Mouse (Mus musculus) neural tube, embryonic 13.5 days (tissue): ENCODE data around the gene 1700012P22Rik. TPM values are rescaled to one million over a fixed set of nuclear protein-coding genes. Genes with fewer than 3 reads are reported as not detected.
A peak's percentile ranks its signal among the peaks of the same experiment; 100 is the strongest.

Source experiments
- ATAC-seq: fragments of 200-750 bp; cut with Nextera tagmentation; 2 replicates; pipeline ENCODE4 v1.8.0; 2017; ENCODE audit warnings: low read depth, mild to moderate bottlenecking, moderate TSS enrichment, moderate library complexity
- H3K27ac ChIP-seq: fragments of 300-500 bp; sonication (generic); replicated peaks from 2 replicates; pipeline ENCODE4 v1.5.1; 2015; ENCODE audit warnings: moderate library complexity, mild to moderate bottlenecking, inconsistent platforms
- H3K27me3 ChIP-seq: fragments of 300-500 bp; sonication (generic); 2 replicates; pipeline ENCODE4 v1.6.1; 2015; ENCODE audit warnings: mild to moderate bottlenecking, inconsistent platforms
- H3K36me3 ChIP-seq: fragments of 300-500 bp; sonication (generic); 2 replicates; pipeline ENCODE4 v1.6.1; 2015; ENCODE audit warnings: mild to moderate bottlenecking, inconsistent platforms
- H3K4me1 ChIP-seq: fragments of 300-500 bp; sonication (generic); replicated peaks from 2 replicates; pipeline ENCODE4 v1.6.1; 2015; ENCODE audit warnings: inconsistent platforms
- H3K4me2 ChIP-seq: fragments of 300-500 bp; sonication (generic); 2 replicates; pipeline ENCODE4 v1.6.1; 2015; ENCODE audit warnings: inconsistent platforms, mild to moderate bottlenecking, moderate library complexity
- H3K4me3 ChIP-seq: fragments of 300-500 bp; sonication (generic); 2 replicates; pipeline ENCODE4 v1.5.1; 2015; ENCODE audit warnings: mild to moderate bottlenecking, inconsistent platforms
- H3K9ac ChIP-seq: fragments of 300-500 bp; sonication (generic); 2 replicates; pipeline ENCODE4 v1.6.1; 2015; ENCODE audit warnings: moderate library complexity, mild to moderate bottlenecking, inconsistent platforms
- H3K9me3 ChIP-seq: fragments of 300-500 bp; sonication (generic); 2 replicates; pipeline ENCODE4 v1.6.1; 2016; ENCODE audit warnings: inconsistent platforms
- WGBS: fragments of 180-500 bp; shearing (Covaris S2); methylation state at CpG from one replicate; pipeline ENCODE4 v1.1.7; 2015; 5-methylcytosine and 5-hydroxymethylcytosine counted together
- polyA plus RNA-seq: library from polyadenylated mRNA; unstranded; fragments of >200 nt; fragmentation: Nextera tagmentation; extraction: Ambion mirVana; gene quantifications from 2 replicates; pipeline ENCODE4 v1.2.1, GENCODE M21; 2015

1700012P22Rik gene
- polyA plus RNA-seq, 1 experiment from 2014 or later, result not detected

DNA sequence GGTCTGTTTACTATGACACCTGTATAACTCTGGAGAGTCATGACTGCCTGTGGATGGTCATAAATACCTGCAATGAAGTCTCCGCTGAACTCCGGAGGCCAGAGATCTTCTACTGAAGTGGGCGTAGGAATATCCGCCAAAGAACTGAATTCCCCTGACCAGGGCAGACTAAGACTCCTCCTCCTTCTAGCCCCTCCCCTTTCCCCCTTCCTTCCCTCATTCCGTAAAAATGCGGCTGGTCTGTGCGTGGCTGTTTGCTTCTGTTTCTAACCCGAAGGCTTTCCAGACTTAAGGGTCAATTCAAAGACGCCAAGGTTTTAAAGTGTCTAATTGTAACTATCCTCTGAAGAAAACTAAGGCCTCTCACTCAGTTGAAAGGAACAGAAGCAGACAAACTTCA, 30.3 kb downstream of the 1700012P22Rik start, which contains the start of gene Pramef12:
TSS of gene Pramef12 (minus strand) at position 175 of the 400 bp plus-strand sequence.
- no peak for ATAC-seq
- Histone ChIP-seq H3K9ac (no peak within 1 kb of the TSS), H3K4me2 (no peak within 1 kb of the TSS), H3K4me1 (no peaks in the 10 kb centered on the region), H3K27ac (no peak within 1 kb of the TSS), H3K9me3 (0 out of 2 replicates have a peak, but pooled peaks cover 3% of the 10 kb centered on the region), H3K4me3 (no peak within 1 kb of the TSS), H3K27me3 (no peaks in the 10 kb centered on the region), H3K36me3 (no peaks in the 10 kb centered on the region)
- 83% methylated on average over 9 of the region's 9 CpGs for WGBS

DNA sequence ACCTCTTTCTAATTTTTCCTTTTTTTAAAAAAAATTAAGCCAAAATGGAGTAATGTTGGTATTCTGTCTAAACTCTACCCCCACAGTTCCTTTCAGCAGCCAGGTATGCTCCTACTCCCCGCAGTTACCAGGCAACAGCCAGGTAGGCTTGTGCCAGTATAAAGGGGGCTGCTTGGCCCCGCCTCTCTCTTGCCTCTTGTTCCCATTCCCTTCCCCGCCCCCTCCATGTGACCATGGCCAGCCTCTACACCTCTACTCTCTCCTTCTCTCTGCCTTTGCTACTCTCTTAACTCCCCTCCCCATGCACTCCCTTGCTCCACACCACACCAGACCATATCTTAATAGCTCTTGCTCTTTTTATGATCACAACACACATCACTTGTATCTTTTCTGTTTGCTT, 32.3 kb downstream of the 1700012P22Rik start:
- 59% methylated on average over 3 of the region's 3 CpGs for WGBS
- Histone ChIP-seq H3K36me3 (no peaks in the 10 kb centered on the region), H3K27ac (no peak overlapping the region), H3K9me3 (0 out of 2 replicates have a peak, but pooled peaks cover 3% of the 10 kb centered on the region), H3K4me2 (no peak overlapping the region), H3K27me3 (no peaks in the 10 kb centered on the region), H3K4me3 (no peak overlapping the region), H3K9ac (no peak overlapping the region), H3K4me1 (no peaks in the 10 kb centered on the region)
- no peak for ATAC-seq

DNA sequence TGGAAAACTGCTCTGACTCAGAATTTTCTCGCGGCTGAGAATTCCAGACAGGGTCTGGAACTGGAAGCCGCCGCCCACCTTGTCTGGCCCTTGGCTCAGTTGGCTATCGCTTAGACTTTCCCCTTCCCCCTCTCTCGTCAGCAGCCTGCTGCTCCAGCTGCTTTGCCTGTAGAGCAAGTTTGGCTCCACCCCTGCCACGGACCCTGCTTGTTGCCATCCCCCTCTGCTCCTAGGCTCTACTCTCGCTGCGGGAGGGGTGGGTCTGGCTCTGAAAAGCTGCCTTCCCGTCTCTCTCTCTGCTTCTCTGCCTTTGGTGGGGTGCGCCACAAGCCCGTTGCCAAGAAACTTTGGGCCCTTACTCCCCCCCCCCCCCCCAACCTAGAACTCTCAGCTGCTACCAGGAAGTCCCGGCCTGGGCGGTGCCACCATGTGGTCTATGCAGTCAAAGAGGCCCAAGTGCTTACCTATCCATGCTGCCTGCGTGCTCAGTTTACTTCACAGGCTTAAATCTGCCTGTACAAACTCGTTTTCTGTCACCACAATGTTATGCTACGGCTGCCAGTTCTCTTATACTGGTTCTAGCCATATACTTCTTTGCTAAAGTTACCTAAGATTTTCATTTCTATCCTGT, 34.0 kb downstream of the 1700012P22Rik start:
- H3K27me3 ChIP-seq, result no peaks in the 10 kb centered on the region
- ATAC-seq, result no peak
- no peaks in the 10 kb centered on the region for H3K36me3 ChIP-seq
- peak overlapping the region; percentile 43 for H3K4me2 ChIP-seq
- no peak overlapping the region for H3K27ac ChIP-seq
- H3K9me3 ChIP-seq, result 0 out of 2 replicates have a peak, but pooled peaks cover 3% of the 10 kb centered on the region
- H3K4me3 ChIP-seq, result peak overlapping the region; percentile 19
- no peak overlapping the region for H3K9ac ChIP-seq
- WGBS, result 11% methylated on average over 17 of the region's 17 CpGs
- H3K4me1 ChIP-seq, result no peaks in the 10 kb centered on the region

DNA sequence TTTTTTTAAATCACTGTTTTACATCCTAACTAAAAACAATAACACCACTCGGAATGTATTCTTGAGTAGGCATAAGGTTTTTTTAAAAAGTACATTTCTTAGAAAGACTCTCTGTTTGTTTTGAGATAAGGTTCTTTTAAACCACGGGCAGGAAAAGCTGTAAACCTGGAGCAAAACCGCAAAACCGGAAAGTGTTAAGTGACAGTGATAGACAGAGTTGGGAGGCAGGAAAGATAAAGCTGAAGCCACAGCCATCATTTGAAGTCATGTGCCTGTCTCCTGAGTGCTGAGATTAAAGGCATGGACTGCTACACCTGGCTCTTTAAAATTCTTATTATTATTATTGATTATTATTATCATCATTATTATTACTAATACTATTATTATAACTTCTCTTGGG, 35.9 kb downstream of the 1700012P22Rik start:
- WGBS, result 92% methylated on average over 4 of the region's 4 CpGs

DNA sequence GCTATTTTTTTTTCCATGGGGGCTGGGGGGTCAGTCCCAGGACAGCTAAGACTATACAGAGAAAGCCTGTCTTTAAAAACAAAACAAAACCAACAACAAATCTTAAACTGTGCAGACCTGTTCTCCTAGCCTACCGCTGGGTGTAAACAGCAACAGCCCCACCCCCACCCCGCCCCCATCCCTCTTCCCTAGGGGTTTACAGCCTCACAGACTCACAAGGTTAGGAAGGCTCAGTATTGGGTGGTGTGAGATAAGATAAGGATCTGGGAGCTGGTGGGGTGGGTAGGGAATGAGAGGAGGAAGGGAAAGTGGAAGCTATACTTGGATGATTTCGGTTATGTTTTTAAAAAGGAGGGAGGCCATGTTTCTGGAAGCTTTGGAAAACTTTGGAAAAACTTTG, 42.3 kb downstream of the 1700012P22Rik start:
- 36% methylated on average over 3 of the region's 3 CpGs for WGBS
- no peaks in the 10 kb centered on the region for H3K4me1 ChIP-seq
- ATAC-seq, result no peak
- no peak overlapping the region for H3K4me2 ChIP-seq
- no peak overlapping the region for H3K9ac ChIP-seq
- H3K27me3 ChIP-seq, result no peaks in the 10 kb centered on the region
- H3K4me3 ChIP-seq, result no peak overlapping the region
- H3K27ac ChIP-seq, result no peak overlapping the region
- H3K36me3 ChIP-seq, result no peaks in the 10 kb centered on the region
- 0 out of 2 replicates have a peak, but pooled peaks cover 8% of the 10 kb centered on the region for H3K9me3 ChIP-seq

More for the DNA sequence above, 35.9 kb downstream of the 1700012P22Rik start:
- Histone ChIP-seq H3K9ac (no peak overlapping the region), H3K36me3 (no peaks in the 10 kb centered on the region), H3K27me3 (no peaks in the 10 kb centered on the region), H3K4me2 (no peak overlapping the region), H3K4me1 (no peaks in the 10 kb centered on the region), H3K27ac (no peak overlapping the region), H3K4me3 (no peak overlapping the region), H3K9me3 (no peaks in the 10 kb centered on the region)
- no peak for ATAC-seq

DNA sequence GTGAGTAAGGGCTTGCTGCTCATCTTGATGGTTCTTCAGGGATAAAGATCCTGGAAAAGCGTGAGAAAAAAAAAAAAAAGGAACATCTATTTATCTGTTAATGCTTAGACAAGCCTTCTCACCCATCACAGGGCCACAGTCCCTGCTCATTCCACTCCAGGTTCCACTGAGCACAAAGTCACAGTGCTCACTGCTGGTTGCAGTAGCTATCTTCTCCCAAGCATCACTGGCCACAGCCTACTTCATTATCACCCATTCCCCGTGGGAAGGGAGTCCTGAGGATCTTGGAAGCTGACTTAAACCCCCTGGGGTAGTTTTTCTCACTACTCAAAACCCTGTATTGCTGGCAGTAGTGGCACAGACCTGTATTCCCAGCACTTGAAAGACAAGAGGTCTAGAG, 60.7 kb downstream of the 1700012P22Rik start, which contains the start of gene Pramef20:
TSS of gene Pramef20 (minus strand) at position 23 of the 400 bp plus-strand sequence.
- no peak within 1 kb of the TSS for H3K27ac ChIP-seq
- WGBS, result 56% methylated on average over 2 of the region's 2 CpGs
- H3K27me3 ChIP-seq, result no peaks in the 10 kb centered on the region
- H3K4me3 ChIP-seq, result no peak within 1 kb of the TSS
- no peak for ATAC-seq
- H3K4me1 ChIP-seq, result no peaks in the 10 kb centered on the region
- peaks cover 12% of the 10 kb centered on the region; the same call in 1 of the 2 replicates for H3K9me3 ChIP-seq
- H3K4me2 ChIP-seq, result no peak within 1 kb of the TSS
- no peak within 1 kb of the TSS for H3K9ac ChIP-seq
- H3K36me3 ChIP-seq, result no peaks in the 10 kb centered on the region

Other genes with a start within 250 kb of the 1700012P22Rik start
- gene Oog2, start 248.1 kb downstream of the 1700012P22Rik start, polyA plus RNA-seq, result not detected in 2 replicates
- gene C87977, start 225.5 kb downstream of the 1700012P22Rik start, polyA plus RNA-seq, result not detected in 2 replicates
- not detected in 2 replicates for gene Pramel5, start 158.3 kb downstream of the 1700012P22Rik start, polyA plus RNA-seq
- not detected in 2 replicates for gene Gm13128, start 108.5 kb downstream of the 1700012P22Rik start, polyA plus RNA-seq
- not detected in 2 replicates for gene Gm13119, start 80.8 kb downstream of the 1700012P22Rik start, polyA plus RNA-seq
- not detected in 2 replicates for gene Pramef20, start 60.8 kb downstream of the 1700012P22Rik start, polyA plus RNA-seq
- not detected in 2 replicates for gene Pramef12, start 30.3 kb downstream of the 1700012P22Rik start, polyA plus RNA-seq
- gene Gm9944, start 14.5 kb upstream of the 1700012P22Rik start, polyA plus RNA-seq, result not detected in 2 replicates
- gene Aadacl3, start 25.0 kb upstream of the 1700012P22Rik start, polyA plus RNA-seq, result not detected in 2 replicates
- gene 9430007A20Rik, start 81.0 kb upstream of the 1700012P22Rik start, polyA plus RNA-seq, result not detected in 2 replicates
- not detected in 2 replicates for gene Gm13124, start 126.4 kb upstream of the 1700012P22Rik start, polyA plus RNA-seq
- not detected in 2 replicates for gene Aadacl4, start 174.9 kb upstream of the 1700012P22Rik start, polyA plus RNA-seq
- not detected in 2 replicates for gene Gm436, start 247.6 kb upstream of the 1700012P22Rik start, polyA plus RNA-seq